Mouse (Mus musculus) small intestine, adult 2 months (tissue): Measurements from ENCODE around the gene Myo18a.

Experiments used
- CTCF ChIP-seq: fragments of 200-500 bp; IDR thresholded peaks from 2 replicates; pipeline ENCODE4 v1.5.1; 2012; ENCODE audit warnings: low read depth, mild to moderate bottlenecking, control low read depth, inconsistent platforms, low read length, moderate library complexity, mixed read lengths; ENCODE audit not compliant: insufficient replicate concordance, insufficient read length; ENCODE audit errors: extremely low read depth
- POLR2A ChIP-seq: fragments of 200-500 bp; IDR thresholded peaks from 2 replicates; pipeline ENCODE4 v1.6.1; 2012; ENCODE audit warnings: low read depth, mild to moderate bottlenecking, control low read depth, inconsistent platforms, low read length, moderate library complexity

GRCm38 (mm10) chr11:77885246-77885575, 122.2 kb downstream of the Myo18a start:
- TF ChIP-seq CTCF = no peak
- no peak for TF ChIP-seq POLR2A
